Mouse (Mus musculus) T-helper 2 cell (primary cell): ENCODE measurements around the gene Wdr18.

Experiments
- in situ Hi-C: fragments of 300-600 bp; cut with MboI, MseI; formaldehyde crosslinking; loops from one replicate; pipeline ENCODE4 v1.15.1; 2025; ENCODE audit warnings: high pct_unique_total_duplicates

Gene Wdr18

DNA sequence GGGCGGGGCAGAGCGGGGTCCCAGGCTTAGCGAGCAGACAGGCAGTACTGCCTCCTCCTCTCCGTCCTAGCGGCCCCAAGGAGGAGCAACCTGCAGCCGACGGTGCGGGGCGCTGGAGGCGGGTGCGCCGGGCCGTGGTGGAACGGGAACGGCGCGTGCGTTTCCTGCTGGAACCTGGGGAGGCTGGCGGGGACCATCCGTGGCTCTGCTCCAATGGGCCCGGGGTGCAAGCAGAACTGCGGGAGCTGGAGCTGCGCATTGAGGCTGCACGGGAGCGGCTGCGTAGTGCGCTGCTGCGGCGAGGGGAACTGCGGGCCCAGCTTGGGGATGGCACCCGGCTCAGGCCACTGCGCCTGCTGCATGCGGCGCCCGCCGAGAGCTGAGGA is 16.8 kb downstream of the Wdr18 start:
- in situ Hi-C loops, result no loop called here

DNA sequence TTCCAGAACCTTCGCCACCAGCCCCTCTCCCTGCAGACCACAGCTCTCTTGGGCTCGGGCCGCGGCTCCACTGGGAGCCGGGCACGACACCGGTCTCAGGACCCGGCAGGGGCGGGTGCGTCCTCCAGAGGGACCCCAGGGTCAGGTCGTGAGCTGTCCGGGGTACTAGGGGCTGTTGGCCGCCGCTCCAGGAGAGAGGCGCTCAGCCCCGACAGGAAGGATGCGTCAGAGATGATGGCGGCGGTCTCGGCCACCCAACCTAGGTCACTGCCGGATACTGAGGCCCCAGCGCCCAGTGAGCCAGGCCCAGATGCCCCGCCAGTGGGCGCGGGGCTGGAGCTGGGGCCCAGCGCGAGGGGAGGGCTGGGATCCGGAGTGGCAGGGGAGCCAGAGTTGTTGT is 17.4 kb downstream of the Wdr18 start:
- in situ Hi-C loops, result no loop called here

DNA sequence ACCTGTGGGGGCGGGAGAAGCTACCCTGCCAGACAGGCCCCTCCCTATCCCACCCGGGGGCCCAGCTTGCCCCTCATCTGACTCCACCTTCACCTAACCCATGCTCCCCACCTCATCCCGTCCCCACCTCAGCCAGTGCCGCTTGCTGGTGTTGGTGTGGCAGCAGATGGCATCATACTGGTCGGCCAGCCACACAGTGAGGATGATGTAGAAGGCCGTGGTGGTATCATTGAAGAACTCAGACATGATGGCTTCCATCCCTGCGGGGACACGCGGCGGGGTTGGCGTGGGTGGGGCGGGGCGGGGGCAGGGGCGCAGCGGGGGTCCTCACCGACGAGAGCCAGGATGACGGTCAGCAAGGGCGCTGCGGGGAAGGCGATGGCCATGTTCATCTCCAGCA is 18.1 kb downstream of the Wdr18 start:
- in situ Hi-C loops, result no loop called here

DNA sequence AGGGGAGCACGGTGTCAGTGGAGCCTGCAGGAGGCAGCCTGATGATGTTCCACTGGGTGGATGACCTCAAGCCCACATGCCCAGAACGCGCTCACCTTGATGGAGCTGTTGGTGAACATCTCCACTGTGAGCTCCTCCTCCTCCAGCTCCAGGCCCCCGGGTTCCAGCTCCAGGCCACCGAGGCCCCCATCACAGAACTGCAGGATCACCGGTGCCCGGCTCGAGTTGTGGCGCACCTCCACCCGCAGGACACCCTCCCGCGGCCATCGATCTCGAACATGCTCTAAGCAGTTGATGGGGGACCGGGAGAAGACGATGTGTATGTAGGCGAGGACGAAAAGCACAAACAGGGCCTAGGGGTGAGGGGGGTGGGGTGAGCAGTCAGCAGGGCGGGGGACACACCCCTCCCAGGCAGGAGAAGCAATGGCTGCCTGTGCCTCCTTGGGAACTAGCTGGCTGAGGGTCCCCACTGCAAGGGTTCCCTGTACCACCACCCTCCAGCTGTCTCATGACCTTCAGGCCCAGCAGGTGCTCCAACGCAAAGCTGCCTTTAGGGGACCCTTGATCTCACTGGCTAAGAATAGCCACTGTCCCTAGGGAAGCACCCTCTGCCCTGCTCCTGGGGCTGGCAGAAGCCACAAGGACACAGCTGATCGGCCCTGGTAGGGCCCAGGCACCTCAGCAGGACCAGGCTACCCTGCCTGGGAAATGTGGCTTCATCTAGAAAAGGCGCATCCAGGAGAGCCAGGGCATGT is 19.6 kb downstream of the Wdr18 start:
- in situ Hi-C loops, result no loop called here

DNA sequence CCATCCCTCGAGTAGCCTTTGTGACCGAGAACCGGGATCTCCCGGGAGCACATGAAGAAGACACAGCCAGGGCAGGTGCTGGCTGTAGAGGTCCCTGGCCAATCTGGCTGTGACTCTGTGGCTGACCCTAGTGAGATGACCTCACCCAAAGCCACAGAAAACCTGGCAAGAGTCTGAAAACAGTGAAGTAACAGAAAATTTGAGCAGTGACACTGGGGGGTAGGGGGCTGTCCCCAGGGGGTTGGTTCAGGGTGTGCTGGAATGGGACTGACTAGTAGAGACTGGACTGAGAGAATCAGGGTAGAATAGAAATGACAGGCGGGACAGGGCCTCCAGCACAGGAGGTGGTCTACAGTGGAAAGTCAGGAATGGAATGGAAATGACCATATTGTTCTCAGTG is 23.3 kb downstream of the Wdr18 start:
- in situ Hi-C loops, result no loop called here

DNA sequence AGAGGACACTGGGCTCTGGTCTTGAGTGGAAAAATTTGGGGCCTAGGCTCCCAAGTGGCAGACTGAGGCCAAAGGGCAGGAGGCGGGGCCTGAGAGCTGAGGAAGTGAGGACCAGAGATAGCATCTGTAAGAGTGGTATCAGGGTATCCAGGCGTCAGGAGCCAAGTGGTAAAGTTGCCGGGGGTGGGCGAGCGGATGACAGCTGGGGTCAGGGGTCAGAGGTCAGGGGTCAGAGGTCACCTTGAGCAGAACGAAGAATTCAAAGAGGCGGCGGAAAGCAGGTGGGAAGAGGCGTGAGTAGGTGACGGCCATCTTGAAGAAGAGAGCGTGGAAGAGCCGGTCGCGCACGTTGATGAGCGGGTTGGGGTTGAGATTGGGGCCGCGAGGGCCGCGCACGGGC is 23.7 kb downstream of the Wdr18 start:
- in situ Hi-C loops, result no loop called here

DNA sequence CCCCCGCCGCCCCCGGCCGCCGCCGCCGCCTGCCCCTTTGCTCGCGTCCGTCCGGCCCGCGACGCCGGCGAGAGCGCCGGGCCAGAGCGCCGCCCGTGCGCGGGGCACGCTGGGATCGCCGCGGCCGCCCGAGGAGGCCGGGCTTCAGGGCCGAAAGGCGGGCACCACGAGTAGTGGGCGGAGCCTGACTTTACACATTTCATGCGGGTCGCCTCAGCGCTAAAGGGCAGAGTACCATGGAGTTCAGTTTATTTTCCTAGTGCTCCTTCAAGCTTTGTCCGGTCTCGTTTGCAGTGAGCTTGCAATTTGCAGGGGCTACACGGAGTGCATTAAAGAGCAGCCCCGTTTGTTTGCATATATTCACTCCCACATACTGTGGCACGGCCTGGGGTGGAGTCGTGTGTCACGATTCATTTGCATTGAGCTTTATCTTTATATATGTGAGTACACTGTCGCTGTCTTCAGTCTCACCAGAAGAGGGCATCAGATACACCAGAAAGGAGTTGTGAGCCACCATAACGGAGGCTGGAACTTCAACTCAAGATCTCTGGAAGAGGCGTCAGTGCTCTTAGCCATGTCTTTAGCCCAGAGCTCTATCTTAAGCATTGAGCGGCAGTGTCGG is 24.4 kb downstream of the Wdr18 start, which contains the start of gene Tmem259:
Tmem259 (minus strand) TSS at position 136 of the 622 bp plus-strand sequence.
- in situ Hi-C loops, result no loop called here

DNA sequence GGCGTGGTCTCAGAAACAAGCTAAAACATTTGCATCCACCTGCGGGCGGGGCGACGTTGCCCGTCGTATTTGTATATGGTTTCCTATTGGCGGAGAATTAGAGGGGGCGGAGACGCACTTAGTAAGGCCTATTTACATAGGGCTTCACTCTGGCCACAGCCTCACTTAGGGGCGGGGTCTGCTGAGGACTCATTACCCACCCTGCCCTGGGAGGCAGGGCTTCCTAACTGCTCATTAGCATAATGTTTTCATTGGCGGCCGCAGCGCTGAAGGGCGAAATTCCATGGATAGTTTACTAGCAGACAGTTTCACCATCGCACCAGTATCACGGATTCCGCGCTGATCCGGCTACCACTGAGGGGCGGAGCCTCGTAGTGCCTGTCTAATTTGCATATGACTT is 24.9 kb downstream of the Wdr18 start:
- in situ Hi-C loops, result loop anchor here (5.0 kb wide), 1 partner anchor 157 kb away; the partner anchor contains the start of gene Cbarp

DNA sequence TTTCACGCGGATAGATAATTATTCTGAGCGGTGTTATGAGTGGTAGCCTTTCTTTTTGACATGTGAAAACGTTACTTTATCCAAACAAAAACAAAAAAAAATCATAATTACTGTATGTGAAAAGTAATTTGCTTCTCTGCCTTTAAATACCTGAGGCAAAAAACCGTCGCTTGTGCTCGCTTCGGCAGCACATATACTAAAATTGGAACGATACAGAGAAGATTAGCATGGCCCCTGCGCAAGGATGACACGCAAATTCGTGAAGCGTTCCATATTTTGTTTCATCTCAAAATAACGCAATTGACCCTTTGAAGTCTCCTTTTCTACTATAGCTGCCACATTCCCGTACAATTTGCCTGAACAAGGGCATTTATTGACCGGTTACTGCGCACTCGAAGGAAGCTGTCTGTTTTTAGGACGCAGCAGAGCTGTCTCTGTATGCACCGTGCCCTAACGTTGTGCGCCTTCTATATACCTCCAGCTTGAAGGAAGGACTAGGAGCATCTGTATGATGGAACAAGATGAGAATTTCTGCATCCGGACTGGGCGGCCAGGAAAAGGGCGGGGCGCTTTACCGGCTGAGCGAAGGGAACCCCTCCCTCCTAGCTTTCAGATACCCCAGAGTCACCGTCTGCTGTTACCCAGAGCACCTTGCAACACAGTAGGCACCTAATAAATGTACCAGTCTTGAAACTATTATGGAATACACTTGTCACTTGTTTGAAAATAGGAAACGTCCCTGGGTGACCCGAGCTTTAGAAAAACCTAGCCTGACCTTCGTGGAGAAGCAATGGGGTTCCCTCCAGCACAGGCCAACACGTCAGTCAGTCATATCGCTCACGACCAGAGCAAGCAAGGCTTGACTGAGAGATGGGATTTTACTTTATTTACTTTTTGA is 25.6 kb downstream of the Wdr18 start:
- in situ Hi-C loops, result loop anchor here (5.0 kb wide), 1 partner anchor 157 kb away; the partner anchor contains the start of gene Cbarp

DNA sequence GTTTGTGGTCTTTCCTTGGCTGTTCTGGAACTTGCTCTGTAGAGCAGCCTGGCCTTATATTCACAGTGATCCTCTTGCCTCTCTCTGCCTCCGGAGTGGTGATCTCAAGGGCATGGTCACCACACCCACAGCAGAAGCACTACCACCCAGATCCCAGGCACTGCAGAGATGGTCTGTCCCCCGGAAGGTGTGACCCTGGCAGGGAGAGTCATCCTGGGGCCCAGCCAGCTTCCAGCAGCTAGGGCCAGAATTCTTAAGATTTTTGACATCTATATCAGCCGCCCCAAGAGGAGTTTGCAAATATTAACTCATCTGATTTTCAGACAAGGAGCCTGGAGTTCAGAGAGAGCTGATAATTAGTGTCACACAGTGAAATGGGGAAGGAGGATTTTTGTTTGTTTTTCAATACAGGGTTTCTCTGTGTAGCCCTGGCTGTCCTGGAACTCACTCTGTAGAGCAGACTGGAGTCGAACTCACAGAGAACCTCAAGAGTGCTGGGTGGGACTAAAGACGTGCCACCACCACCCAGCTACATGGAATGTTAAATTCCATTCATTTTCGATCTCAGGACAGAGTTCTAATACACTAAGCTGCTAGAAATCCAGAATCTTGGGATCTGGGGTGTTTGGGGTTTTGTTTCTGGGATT is 26.4 kb downstream of the Wdr18 start:
- in situ Hi-C loops, result loop anchor here (5.0 kb wide), 1 partner anchor 156 kb away; the partner anchor contains the start of gene Cbarp

DNA sequence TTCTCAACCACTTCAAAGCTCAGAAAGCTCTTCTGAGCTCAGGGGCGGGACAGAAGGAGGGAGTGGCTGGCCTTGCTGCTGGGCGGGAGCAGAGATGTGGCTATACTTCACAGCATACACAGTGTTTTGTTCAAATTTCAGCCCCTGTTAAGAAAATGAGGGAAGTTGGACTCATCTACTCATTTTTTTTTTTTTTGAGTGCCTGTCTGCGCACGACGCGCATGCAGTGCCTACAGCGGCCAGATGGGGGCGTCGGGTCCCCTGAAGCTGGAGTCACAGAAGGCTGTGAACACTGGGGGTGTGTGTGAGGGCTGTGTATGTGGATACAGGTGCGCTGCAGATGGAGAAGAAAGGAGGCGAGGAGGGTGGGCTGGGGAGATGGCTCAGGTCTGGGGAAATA is 27.0 kb downstream of the Wdr18 start:
- in situ Hi-C loops, result loop anchor here (5.0 kb wide), 1 partner anchor 155 kb away; the partner anchor contains the start of gene Cbarp

DNA sequence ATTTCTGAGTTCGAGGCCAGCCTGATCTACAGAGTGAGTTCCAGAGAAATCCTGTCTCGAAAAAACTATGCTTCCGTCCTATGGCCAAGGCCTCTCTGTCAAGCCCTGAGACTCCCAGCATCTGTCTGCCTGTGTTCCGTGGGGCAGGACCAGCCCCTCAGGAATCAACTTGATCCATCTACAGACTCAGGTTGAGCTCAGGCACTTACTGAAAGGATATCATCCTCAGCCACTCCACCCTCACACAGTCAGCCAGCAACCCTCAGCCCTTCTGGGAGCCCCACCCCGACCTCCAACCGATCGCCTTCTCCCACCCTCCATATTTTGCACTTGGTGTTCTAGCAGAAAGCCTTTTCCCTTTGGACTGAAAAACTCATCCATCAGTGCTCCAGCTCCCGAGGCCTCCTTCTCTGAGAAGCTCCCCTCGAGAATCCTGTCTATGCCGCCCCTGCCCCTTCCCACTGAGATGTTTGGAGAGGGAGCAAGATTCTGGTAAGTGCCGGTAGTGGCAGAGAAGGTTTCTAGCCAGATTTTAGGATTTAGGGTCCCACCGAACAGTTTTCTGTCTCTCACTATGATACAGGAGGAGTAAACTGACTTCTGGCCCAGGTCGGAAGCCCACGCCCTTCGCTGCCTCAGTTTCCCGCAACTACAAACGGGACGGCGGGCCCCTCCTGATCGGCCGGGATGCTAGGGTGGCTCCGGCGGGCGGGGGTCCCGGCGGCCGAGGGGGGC is 28.0 kb downstream of the Wdr18 start:
- in situ Hi-C loops, result loop anchor here (5.0 kb wide), 1 partner anchor 154 kb away; the partner anchor contains the start of gene Cbarp

DNA sequence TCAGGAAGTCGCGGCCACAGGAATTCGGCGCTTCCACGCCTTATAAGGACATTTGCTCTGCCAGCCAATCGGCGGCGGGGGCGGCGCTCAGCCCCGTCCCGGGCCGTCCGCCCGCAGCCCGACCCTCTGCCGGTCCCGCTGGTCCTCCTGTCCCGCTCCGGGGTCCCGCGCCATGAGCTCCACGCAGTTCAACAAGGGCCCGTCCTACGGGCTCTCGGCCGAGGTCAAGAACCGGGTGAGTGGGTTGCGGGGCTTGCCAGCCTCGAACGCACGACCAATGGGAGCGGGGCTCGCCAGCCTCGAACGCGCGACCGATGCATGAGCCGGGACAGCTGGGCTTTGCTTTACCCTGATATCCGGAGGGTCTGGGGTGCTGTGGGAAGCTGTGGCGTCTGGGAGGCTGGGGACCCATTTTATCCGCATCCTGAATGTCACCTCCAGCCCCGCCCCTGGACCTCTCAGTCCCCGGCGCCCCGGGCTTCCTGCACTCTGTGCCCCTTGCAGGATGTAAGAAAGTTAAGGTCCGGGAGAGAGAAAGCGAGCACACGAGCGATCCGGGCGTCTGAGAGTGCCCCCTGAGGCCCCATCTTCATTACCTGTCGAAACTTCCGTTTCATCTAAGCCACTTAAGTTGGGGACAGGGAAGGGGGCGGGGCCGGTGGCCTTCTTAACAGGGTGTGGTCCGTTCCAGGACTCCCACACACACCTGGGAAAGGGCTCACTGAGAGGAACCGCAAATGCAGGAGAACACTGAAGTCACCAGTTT is 28.7 kb downstream of the Wdr18 start, which contains the start of gene Cnn2:
Cnn2 (plus strand) TSS at position 79 of the 766 bp plus-strand sequence.
- in situ Hi-C loops, result loop anchor here (5.0 kb wide), 1 partner anchor 154 kb away; the partner anchor contains the start of gene Cbarp

DNA sequence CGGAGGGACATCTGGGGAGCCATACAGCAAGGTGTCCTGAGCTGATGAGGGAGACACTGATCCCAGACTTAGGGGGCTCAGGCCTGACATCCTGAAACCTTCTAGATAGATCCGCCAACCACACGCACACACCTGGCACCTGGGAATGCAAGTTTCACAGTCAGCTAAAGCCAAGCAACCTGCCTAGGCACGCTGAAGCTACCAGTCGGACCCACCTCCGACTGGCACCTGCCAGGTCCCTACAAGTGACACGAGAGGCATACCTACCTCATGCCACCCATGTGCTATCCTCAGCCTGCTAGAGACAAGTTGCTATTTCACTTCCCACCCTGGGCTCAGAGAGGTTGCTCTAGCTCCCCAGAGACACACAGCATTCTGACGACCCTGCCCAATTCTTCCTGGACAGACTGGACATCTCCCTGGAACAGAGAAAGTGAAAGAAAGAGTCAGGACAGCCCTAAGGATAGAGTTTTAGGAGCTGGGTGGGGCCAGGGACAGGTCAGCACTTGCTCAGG is 29.4 kb downstream of the Wdr18 start:
- in situ Hi-C loops, result loop anchor here (5.0 kb wide), 1 partner anchor 153 kb away; the partner anchor contains the start of gene Cbarp

DNA sequence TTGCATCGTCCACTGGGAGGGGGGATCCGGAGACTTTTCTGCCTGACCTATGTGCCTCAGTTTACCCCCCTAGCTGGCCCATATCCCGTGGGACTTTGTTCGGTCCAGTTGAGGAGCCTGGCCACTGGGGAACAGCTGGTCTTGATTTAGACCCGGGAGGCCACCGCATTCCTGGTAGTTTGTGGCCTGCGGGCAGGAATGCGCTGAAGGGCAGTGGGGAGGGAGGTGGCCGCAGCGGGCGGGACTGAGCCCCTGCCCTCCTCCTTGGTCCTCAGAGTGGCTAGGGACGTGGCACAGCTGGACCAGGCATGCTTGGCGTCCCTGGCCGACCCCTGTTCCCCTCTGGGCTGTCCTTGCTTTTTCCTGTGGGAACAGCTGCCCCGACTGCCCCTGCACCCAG is 29.9 kb downstream of the Wdr18 start:
- in situ Hi-C loops, result loop anchor here (5.0 to 10.0 kb wide), 2 partner anchors 125 to 152 kb away; partner anchors contain the start of genes Cbarp and Stk11

DNA sequence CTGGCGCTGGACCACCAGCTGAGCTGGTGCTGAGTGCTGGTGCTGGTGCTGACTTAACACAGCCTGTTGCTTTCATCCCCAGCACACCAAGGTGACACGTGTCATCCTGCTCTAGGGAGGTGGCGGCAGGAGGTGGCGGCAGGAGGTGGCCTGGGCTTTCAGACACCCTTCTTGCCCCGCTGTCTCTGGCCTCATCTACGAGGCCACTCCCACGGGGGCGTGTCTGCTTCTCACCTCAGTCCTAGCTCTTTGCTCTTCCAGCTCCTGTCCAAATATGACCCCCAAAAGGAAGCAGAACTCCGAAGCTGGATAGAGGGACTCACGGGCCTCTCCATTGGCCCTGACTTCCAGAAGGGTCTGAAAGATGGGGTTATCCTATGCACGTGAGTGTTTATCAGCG is 31.1 kb downstream of the Wdr18 start:
- in situ Hi-C loops, result loop anchor here (10.0 kb wide), 1 partner anchor 124 kb away; the partner anchor contains the start of gene Stk11

DNA sequence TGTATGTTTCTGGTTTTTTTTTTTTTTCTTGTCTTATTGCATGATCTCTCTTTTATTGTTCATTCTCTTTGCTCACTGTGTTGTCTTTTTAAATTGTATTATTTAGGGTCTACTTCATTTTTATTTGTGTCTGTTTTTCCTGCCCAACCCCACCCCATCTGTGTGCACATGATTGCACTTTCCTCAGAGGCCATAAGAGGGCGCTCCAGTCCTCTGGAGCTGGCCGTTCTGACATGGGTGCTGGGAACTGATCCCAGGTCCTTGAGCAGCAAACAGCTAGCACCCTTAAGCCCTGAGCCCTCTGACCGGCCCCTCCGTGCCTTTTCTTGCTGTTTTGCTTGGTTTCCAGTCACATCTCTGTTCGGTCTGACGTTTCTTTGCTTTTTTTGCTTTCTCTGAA is 31.6 kb downstream of the Wdr18 start:
- in situ Hi-C loops, result loop anchor here (10.0 kb wide), 1 partner anchor 123 kb away; the partner anchor contains the start of gene Stk11

DNA sequence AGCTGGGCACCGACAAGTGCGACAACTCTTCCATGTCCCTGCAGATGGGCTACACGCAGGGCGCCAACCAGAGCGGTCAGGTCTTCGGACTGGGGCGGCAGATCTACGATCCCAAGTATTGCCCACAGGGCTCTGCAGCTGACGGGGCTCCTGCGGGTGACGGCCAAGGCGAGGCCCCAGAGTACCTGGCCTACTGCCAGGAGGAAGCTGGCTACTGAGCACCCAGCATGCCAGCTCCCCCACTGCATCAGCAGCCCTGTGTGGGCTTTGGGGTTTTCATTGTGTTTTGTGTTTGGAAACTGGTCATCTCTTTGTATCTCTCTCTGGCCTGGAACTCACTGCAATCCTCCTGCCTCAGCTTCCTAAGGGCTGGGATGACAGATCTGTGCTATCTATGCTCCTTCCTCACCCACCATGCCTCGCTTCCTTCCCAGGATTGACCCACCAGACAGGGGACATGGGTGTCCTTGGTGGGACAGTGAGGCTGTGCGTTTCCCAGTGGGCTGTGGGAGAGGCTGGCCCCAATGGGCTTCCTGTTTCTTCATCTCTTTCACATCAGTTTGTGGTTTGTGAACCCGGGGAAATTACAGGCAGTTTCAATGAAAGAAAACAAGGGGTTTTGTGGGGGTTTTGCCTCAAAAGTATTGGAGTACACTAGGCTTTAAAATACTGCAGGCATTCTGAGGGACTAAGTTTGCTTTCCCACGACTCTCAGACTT is 34.6 kb downstream of the Wdr18 start:
- in situ Hi-C loops, result loop anchor here (5.0 to 10.0 kb wide), 2 partner anchors 38 to 120 kb away; partner anchors contain the start of gene Stk11
